ENCODE assay signal across 8 mouse cellular contexts in genomic region chr15:79357974-79358690, GRCm38 (mm10). TPM values are rescaled to one million over a fixed set of nuclear protein-coding genes. Genes with fewer than 3 reads are reported as not detected.
A peak's percentile ranks its signal among the peaks of the same experiment; 100 is the strongest.
DNase-seq lines count a peak whose midpoint lies in the region; ATAC-seq and TF ChIP-seq lines count a peak whose summit lies in the region.

No protein-coding gene starts in this region.

- DNase-seq in lung, embryonic 14.5 days, result peak; percentile 37
- no peak for DNase-seq in lung, postnatal 4 days
- no peak for DNase-seq in cerebellum, adult 2 months
- DNase-seq in left cerebral cortex, adult 18-20 months (ENCODE audit: low spot score in 2 of 2), result no peak
- DNase-seq in frontal cortex, postnatal 25 days (ENCODE audit: low spot score in 2 of 2), result no peak

- peak overlapping the region; percentile 49 for H3K4me3 ChIP-seq in lung, embryonic 14.5 days (ENCODE audit: low read depth, low read length)
- H3K4me3 ChIP-seq in hindbrain, embryonic 13.5 days, result peak overlapping the region; percentile 46; the same call in 1 of the 2 replicates
- H3K4me3 ChIP-seq in limb, embryonic 15.5 days, result peak overlapping the region; percentile 53
- peak overlapping the region; percentile 10; the same call in 1 of the 2 replicates for H3K4me3 ChIP-seq in small intestine, adult 2 months (ENCODE audit: low read depth, low read length)
- H3K4me3 ChIP-seq in cerebellum, adult 2 months (replicated peaks; ENCODE audit: insufficient read depth, low read depth, low read length), result no peak overlapping the region

- H3K9me3 ChIP-seq in lung, embryonic 14.5 days (ENCODE audit: low read depth, low read length), result no peaks in the 10 kb centered on the region
- H3K9me3 ChIP-seq in hindbrain, embryonic 13.5 days, result no peaks in the 10 kb centered on the region
- H3K9me3 ChIP-seq in limb, embryonic 15.5 days, result no peaks in the 10 kb centered on the region

- H3K4me1 ChIP-seq in lung, embryonic 14.5 days (ENCODE audit: insufficient read depth), result peaks cover 36% of the 10 kb centered on the region
- H3K4me1 ChIP-seq in hindbrain, embryonic 13.5 days (replicated peaks), result peaks cover 30% of the 10 kb centered on the region
- H3K4me1 ChIP-seq in limb, embryonic 15.5 days, result peaks cover 42% of the 10 kb centered on the region
- H3K4me1 ChIP-seq in small intestine, adult 2 months (ENCODE audit: control insufficient read depth, insufficient read depth, insufficient read length, low read length), result peaks cover 31% of the 10 kb centered on the region
- 0 out of 2 replicates have a peak, but pooled peaks cover 3% of the 10 kb centered on the region for H3K4me1 ChIP-seq in cerebellum, adult 2 months (ENCODE audit: control insufficient read depth, insufficient read depth, low read length)

- peak overlapping the region; percentile 15; the same call in 1 of the 2 replicates for H3K9ac ChIP-seq in lung, embryonic 14.5 days
- H3K9ac ChIP-seq in hindbrain, embryonic 13.5 days, result no peak overlapping the region
- H3K9ac ChIP-seq in limb, embryonic 15.5 days, result no peak overlapping the region

- peak; percentile 38 for ATAC-seq in lung, embryonic 14.5 days (ENCODE audit: insufficient read depth)
- ATAC-seq in hindbrain, embryonic 13.5 days (ENCODE audit: low FRiP score), result no peak; the same call in 1 of the 2 replicates
- ATAC-seq in limb, embryonic 15.5 days (ENCODE audit: insufficient number of reproducible peaks, low FRiP score, low TSS enrichment, low read depth), result no peak

- no peak for TF ChIP-seq POLR2A in small intestine, adult 2 months (IDR thresholded peaks at IDR 0.05; ENCODE audit: low read depth, low read length)
- TF ChIP-seq POLR2A in cerebellum, adult 2 months (IDR thresholded peaks at IDR 0.05; ENCODE audit: borderline replicate concordance, insufficient read depth, low read length), result no peak

- peak overlapping the region; percentile 99 for H3K4me2 ChIP-seq in lung, embryonic 14.5 days
- H3K4me2 ChIP-seq in hindbrain, embryonic 13.5 days, result peak overlapping the region; percentile 95
- H3K4me2 ChIP-seq in limb, embryonic 15.5 days, result peak overlapping the region; percentile 99

- WGBS in lung, embryonic 14.5 days, result 25% methylated on average over 12 of the region's 12 CpGs
- WGBS in hindbrain, embryonic 13.5 days, result 38% methylated on average over 12 of the region's 12 CpGs
- WGBS in limb, embryonic 15.5 days, result 35% methylated on average over 12 of the region's 12 CpGs
- WGBS in small intestine, adult 2 months, result 47% methylated on average over 12 of the region's 12 CpGs
- 49% methylated on average over 12 of the region's 12 CpGs for WGBS in cerebellum, adult 2 months

- peak overlapping the region; percentile 81 for H3K27ac ChIP-seq in lung, embryonic 14.5 days (ENCODE audit: low read depth)
- H3K27ac ChIP-seq in hindbrain, embryonic 13.5 days, result peak overlapping the region; percentile 23; the same call in 1 of the 2 replicates
- H3K27ac ChIP-seq in limb, embryonic 15.5 days, result peak overlapping the region; percentile 81
- H3K27ac ChIP-seq in small intestine, adult 2 months (ENCODE audit: insufficient read depth, low read depth, low read length), result no peak overlapping the region
- no peak overlapping the region for H3K27ac ChIP-seq in cerebellum, adult 2 months (ENCODE audit: insufficient read depth, low read length)

- H3K27me3 ChIP-seq in lung, embryonic 14.5 days (ENCODE audit: insufficient read depth, low read length), result no peaks in the 10 kb centered on the region
- H3K27me3 ChIP-seq in hindbrain, embryonic 13.5 days, result peaks cover 34% of the 10 kb centered on the region
- no peaks in the 10 kb centered on the region for H3K27me3 ChIP-seq in limb, embryonic 15.5 days
- H3K27me3 ChIP-seq in small intestine, adult 2 months (ENCODE audit: control insufficient read depth, insufficient read depth, low read length), result no peaks in the 10 kb centered on the region
- H3K27me3 ChIP-seq in cerebellum, adult 2 months (ENCODE audit: control insufficient read depth, insufficient read depth, low read length), result no peaks in the 10 kb centered on the region

- H3K36me3 ChIP-seq in lung, embryonic 14.5 days (ENCODE audit: insufficient read depth), result peaks cover 23% of the 10 kb centered on the region
- peaks cover 22% of the 10 kb centered on the region for H3K36me3 ChIP-seq in hindbrain, embryonic 13.5 days
- peaks cover 25% of the 10 kb centered on the region for H3K36me3 ChIP-seq in limb, embryonic 15.5 days
- H3K36me3 ChIP-seq in small intestine, adult 2 months (ENCODE audit: control insufficient read depth, insufficient read depth, low read length), result peaks cover 11% of the 10 kb centered on the region; the same call in 1 of the 2 replicates

- no peak for TF ChIP-seq CTCF in lung, embryonic 14.5 days (IDR thresholded peaks at IDR 0.05; ENCODE audit: low read depth)
- no peak for TF ChIP-seq CTCF in small intestine, adult 2 months (IDR thresholded peaks at IDR 0.05; ENCODE audit: extremely low read depth, insufficient read length, insufficient replicate concordance, low read depth, low read length)
- no peak for TF ChIP-seq CTCF in cerebellum, adult 2 months (IDR thresholded peaks at IDR 0.05; ENCODE audit: borderline replicate concordance, insufficient read depth, low read depth, low read length)

RNA-seq across cellular contexts. Expression of gene Maff, which starts 11.7 kb away (rescaled TPM):
- 3.3 and 4.3 TPM in 2 replicates for polyA plus RNA-seq in lung, embryonic 14.5 days (2014; fragmentation: Nextera tagmentation; extraction: Ambion mirVana)
- 0.83 and 0.84 TPM in 2 replicates for polyA plus RNA-seq in hindbrain, embryonic 13.5 days (2015; fragmentation: Nextera tagmentation; extraction: Ambion mirVana)
- 4.2 and 4.7 TPM in 2 replicates for polyA plus RNA-seq in limb, embryonic 15.5 days (2015; fragmentation: Nextera tagmentation; extraction: Ambion mirVana)
- polyA plus RNA-seq in small intestine, adult 2 months (2012; rRNA removed), result 9.4 and 28.5 TPM in 2 replicates
- 0.78 and 0.80 TPM in 2 replicates for polyA plus RNA-seq in cerebellum, adult 2 months (2012; rRNA removed)
- 1 to 10 TPM; 1.8 to 2.8 TPM for total RNA-seq in left cerebral cortex, adult 18-20 months (2021)

RNA-seq across cellular contexts. Expression of gene Pla2g6, which starts 29.9 kb away (rescaled TPM):
- 15.2 and 18.4 TPM in 2 replicates for polyA plus RNA-seq in lung, embryonic 14.5 days (2014; fragmentation: Nextera tagmentation; extraction: Ambion mirVana)
- 34.5 and 35.5 TPM in 2 replicates for polyA plus RNA-seq in hindbrain, embryonic 13.5 days (2015; fragmentation: Nextera tagmentation; extraction: Ambion mirVana)
- 12.9 and 14.2 TPM in 2 replicates for polyA plus RNA-seq in limb, embryonic 15.5 days (2015; fragmentation: Nextera tagmentation; extraction: Ambion mirVana)
- polyA plus RNA-seq in small intestine, adult 2 months (2012; rRNA removed), result 24.1 and 40.2 TPM in 2 replicates
- 26.1 and 27.3 TPM in 2 replicates for polyA plus RNA-seq in cerebellum, adult 2 months (2012; rRNA removed)
- 10 to 100 TPM; 18.4 to 21.2 TPM for total RNA-seq in left cerebral cortex, adult 18-20 months (2021)

RNA-seq across cellular contexts. Expression of gene Tmem184b, which starts 45.2 kb away (rescaled TPM):
- polyA plus RNA-seq in lung, embryonic 14.5 days (2014; fragmentation: Nextera tagmentation; extraction: Ambion mirVana), result 77.3 and 78.3 TPM in 2 replicates
- polyA plus RNA-seq in hindbrain, embryonic 13.5 days (2015; fragmentation: Nextera tagmentation; extraction: Ambion mirVana), result 37.7 and 39.2 TPM in 2 replicates
- polyA plus RNA-seq in limb, embryonic 15.5 days (2015; fragmentation: Nextera tagmentation; extraction: Ambion mirVana), result 87.5 and 99.8 TPM in 2 replicates
- polyA plus RNA-seq in small intestine, adult 2 months (2012; rRNA removed), result 80.3 and 168 TPM in 2 replicates
- polyA plus RNA-seq in cerebellum, adult 2 months (2012; rRNA removed), result 88.5 and 95.4 TPM in 2 replicates
- 10 to 100 TPM; 71.3 to 74.8 TPM for total RNA-seq in left cerebral cortex, adult 18-20 months (2021)

Comparison
In these comparisons a context has a peak if more than half of its experiments do, and no peak if none do; other contexts are left out.
1. H3K27ac ChIP-seq: peak in lung, embryonic 14.5 days (single experiment), hindbrain, embryonic 13.5 days (single experiment) and limb, embryonic 15.5 days (single experiment); none in small intestine, adult 2 months (single experiment) and cerebellum, adult 2 months (single experiment).
2. Peak in every context shown above with its lines, with median percentiles within 50 percentile points of each other: H3K4me2 ChIP-seq.